Mouse (Mus musculus): ENCODE measurements around the gene Acer1. TPM values are rescaled to one million over a fixed set of nuclear protein-coding genes. Genes with fewer than 3 reads are reported as not detected.

Gene Acer1
- not detected for polyA plus RNA-seq (2012; fragmentation: generic; extraction: Trizol)
- long read RNA-seq, experiment 1, result 0 reads
- long read RNA-seq, experiment 2, result 0 reads

DNA sequence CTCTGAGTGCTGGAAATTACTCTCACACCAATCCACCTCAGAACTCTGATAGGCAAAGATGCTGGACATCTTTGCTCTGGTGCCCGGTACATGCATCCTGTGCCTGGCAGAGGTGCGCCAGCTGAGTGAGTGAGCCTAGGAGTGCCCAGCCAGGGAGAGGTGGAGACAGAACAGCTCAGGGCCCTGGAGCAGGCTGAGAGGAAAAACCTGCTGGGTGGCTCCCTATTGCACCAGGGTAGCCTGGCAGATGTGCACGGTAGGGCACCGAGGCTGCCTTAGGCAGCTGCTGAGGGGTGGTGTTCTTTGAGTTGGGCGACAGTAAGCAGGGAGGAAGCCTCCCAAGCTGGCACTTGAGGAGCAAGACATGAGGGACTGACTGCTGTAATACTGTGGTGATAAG is at the start of gene Acer1:
Acer1 (minus strand) TSS at position 114 of the 400 bp plus-strand sequence.
- Histone ChIP-seq H3K79me2 (ENCODE audit: control insufficient read depth, insufficient read depth) (no peaks in the 10 kb centered on the region), H3K36me3 (ENCODE audit: control insufficient read depth, insufficient read depth) (no peaks in the 10 kb centered on the region), H3K27me3 (ENCODE audit: control insufficient read depth, insufficient read depth, insufficient read length) (peaks cover 28% of the 10 kb centered on the region), H3K4me3 (ENCODE audit: insufficient read depth, poor library complexity, severe bottlenecking) (no peak within 1 kb of the TSS), H3ac (ENCODE audit: control insufficient read depth, insufficient read length, low read depth) (no peak within 1 kb of the TSS), H3K79me3 (ENCODE audit: low read depth) (no peaks in the 10 kb centered on the region)
- no peak for TF ChIP-seq USF1 (IDR thresholded peaks at IDR 0.05; ENCODE audit: low read depth)
- TF ChIP-seq CEBPB (IDR thresholded peaks at IDR 0.05; ENCODE audit: low read depth), result no peak
- no peak for TF ChIP-seq MAX (IDR thresholded peaks at IDR 0.05)
- no peak for TF ChIP-seq FOSL1 (IDR thresholded peaks at IDR 0.05; ENCODE audit: insufficient read depth, low read length, poor library complexity, severe bottlenecking)
- no peak for TF ChIP-seq CTCF (IDR thresholded peaks at IDR 0.05; ENCODE audit: control insufficient read depth, insufficient read depth, insufficient read length)
- TF ChIP-seq MYOG (IDR thresholded peaks at IDR 0.05; ENCODE audit: control insufficient read depth, extremely low read depth, insufficient read length), result no peak
- no peak for TF ChIP-seq MYOD1 (IDR thresholded peaks at IDR 0.05; ENCODE audit: control insufficient read depth, insufficient read length, low read depth)

GRCm38 (mm10) chr17:57030931-57031660 is 49.2 kb upstream of the Acer1 start, which contains the start of gene Khsrp:
Khsrp (minus strand) TSS chr17:57031522.
- H3K4me3 ChIP-seq (ENCODE audit: insufficient read depth, poor library complexity, severe bottlenecking), result peak within 1 kb of the TSS; percentile 93
- TF ChIP-seq USF1 (IDR thresholded peaks at IDR 0.05; ENCODE audit: low read depth) (peak; percentile 64), MAX (IDR thresholded peaks at IDR 0.05) (no peak)
- peak within 1 kb of the TSS; percentile 93 for H3ac ChIP-seq (ENCODE audit: control insufficient read depth, insufficient read length, low read depth)
- peaks cover 52% of the 10 kb centered on the region for H3K79me2 ChIP-seq (ENCODE audit: control insufficient read depth, insufficient read depth)
- peaks cover 39% of the 10 kb centered on the region for H3K79me3 ChIP-seq (ENCODE audit: low read depth)
- peaks cover 23% of the 10 kb centered on the region for H3K36me3 ChIP-seq (ENCODE audit: control insufficient read depth, insufficient read depth)
- H3K27me3 ChIP-seq (ENCODE audit: control insufficient read depth, insufficient read depth, insufficient read length), result no peaks in the 10 kb centered on the region

- H3K4me3 ChIP-seq (ENCODE audit: insufficient read depth, poor library complexity, severe bottlenecking), result peak overlapping the region; percentile 93
- TF ChIP-seq CTCF (IDR thresholded peaks at IDR 0.05; ENCODE audit: control insufficient read depth, insufficient read depth, insufficient read length), result no peak
- TF ChIP-seq FOSL1 (IDR thresholded peaks at IDR 0.05; ENCODE audit: insufficient read depth, low read length, poor library complexity, severe bottlenecking), result no peak
- TF ChIP-seq MAX (IDR thresholded peaks at IDR 0.05), result no peak
- H3K79me2 ChIP-seq (ENCODE audit: control insufficient read depth, insufficient read depth), result peaks cover 62% of the 10 kb centered on the region
Observed at GRCm38 (mm10) chr17:57029691-57030090, 47.8 kb upstream of the Acer1 start.

GRCm38 (mm10) chr17:57027471-57027870 is 45.5 kb upstream of the Acer1 start:
- H3ac ChIP-seq (ENCODE audit: control insufficient read depth, insufficient read length, low read depth), result no peak overlapping the region
- H3K79me2 ChIP-seq (ENCODE audit: control insufficient read depth, insufficient read depth), result peaks cover 62% of the 10 kb centered on the region
- H3K27me3 ChIP-seq (ENCODE audit: control insufficient read depth, insufficient read depth, insufficient read length), result no peaks in the 10 kb centered on the region
- H3K4me3 ChIP-seq (ENCODE audit: insufficient read depth, poor library complexity, severe bottlenecking), result no peak overlapping the region
- no peak for TF ChIP-seq CEBPB (IDR thresholded peaks at IDR 0.05; ENCODE audit: low read depth)
- no peak for TF ChIP-seq FOSL1 (IDR thresholded peaks at IDR 0.05; ENCODE audit: insufficient read depth, low read length, poor library complexity, severe bottlenecking)
- no peak for TF ChIP-seq MAX (IDR thresholded peaks at IDR 0.05)
- TF ChIP-seq MYOD1 (IDR thresholded peaks at IDR 0.05; ENCODE audit: control insufficient read depth, insufficient read length, low read depth), result no peak
- no peak for TF ChIP-seq USF1 (IDR thresholded peaks at IDR 0.05; ENCODE audit: low read depth)
- TF ChIP-seq CTCF (IDR thresholded peaks at IDR 0.05; ENCODE audit: control insufficient read depth, insufficient read depth, insufficient read length), result no peak
- TF ChIP-seq MYOG (IDR thresholded peaks at IDR 0.05; ENCODE audit: control insufficient read depth, extremely low read depth, insufficient read length), result no peak
- peaks cover 54% of the 10 kb centered on the region for H3K36me3 ChIP-seq (ENCODE audit: control insufficient read depth, insufficient read depth)
- peaks cover 39% of the 10 kb centered on the region for H3K79me3 ChIP-seq (ENCODE audit: low read depth)

More at GRCm38 (mm10) chr17:57029691-57030090, 47.8 kb upstream of the Acer1 start:
- peaks cover 39% of the 10 kb centered on the region for H3K79me3 ChIP-seq (ENCODE audit: low read depth)
- H3K36me3 ChIP-seq (ENCODE audit: control insufficient read depth, insufficient read depth), result peaks cover 37% of the 10 kb centered on the region
- peak overlapping the region; percentile 93 for H3ac ChIP-seq (ENCODE audit: control insufficient read depth, insufficient read length, low read depth)
- no peaks in the 10 kb centered on the region for H3K27me3 ChIP-seq (ENCODE audit: control insufficient read depth, insufficient read depth, insufficient read length)

DNA sequence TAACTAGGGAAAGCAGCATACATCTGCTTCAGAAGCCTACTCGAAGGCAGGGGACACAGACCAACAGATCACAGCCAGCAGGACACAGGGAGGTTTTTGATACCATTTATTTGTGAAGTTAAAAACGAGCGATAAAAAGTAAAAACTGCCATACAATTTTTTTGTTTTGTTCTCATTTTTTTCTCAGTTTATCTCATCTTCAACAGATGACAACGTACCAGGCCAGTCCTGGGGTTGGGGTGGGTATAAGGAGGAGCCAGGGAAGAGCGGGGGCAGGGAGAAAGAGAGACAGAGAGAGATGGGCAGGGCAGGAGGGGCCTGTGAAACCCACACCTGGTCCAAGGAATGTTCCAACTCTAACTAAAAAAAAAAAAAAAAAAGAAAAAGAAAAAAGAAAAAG is 39.0 kb upstream of the Acer1 start:
- no peak for TF ChIP-seq FOSL1 (IDR thresholded peaks at IDR 0.05; ENCODE audit: insufficient read depth, low read length, poor library complexity, severe bottlenecking)
- Histone ChIP-seq H3ac (ENCODE audit: control insufficient read depth, insufficient read length, low read depth) (no peak overlapping the region), H3K79me3 (ENCODE audit: low read depth) (no peaks in the 10 kb centered on the region), H3K27me3 (ENCODE audit: control insufficient read depth, insufficient read depth, insufficient read length) (no peaks in the 10 kb centered on the region), H3K79me2 (ENCODE audit: control insufficient read depth, insufficient read depth) (peaks cover 8% of the 10 kb centered on the region), H3K4me3 (ENCODE audit: insufficient read depth, poor library complexity, severe bottlenecking) (no peak overlapping the region), H3K36me3 (ENCODE audit: control insufficient read depth, insufficient read depth) (peaks cover 58% of the 10 kb centered on the region)

GRCm38 (mm10) chr17:57019693-57020092 is 37.8 kb upstream of the Acer1 start:
- TF ChIP-seq CTCF (IDR thresholded peaks at IDR 0.05; ENCODE audit: control insufficient read depth, insufficient read depth, insufficient read length), result no peak
- TF ChIP-seq FOSL1 (IDR thresholded peaks at IDR 0.05; ENCODE audit: insufficient read depth, low read length, poor library complexity, severe bottlenecking), result no peak
- no peak for TF ChIP-seq CEBPB (IDR thresholded peaks at IDR 0.05; ENCODE audit: low read depth)
- TF ChIP-seq MAX (IDR thresholded peaks at IDR 0.05), result no peak
- TF ChIP-seq MYOG (IDR thresholded peaks at IDR 0.05; ENCODE audit: control insufficient read depth, extremely low read depth, insufficient read length), result no peak
- no peak for TF ChIP-seq MYOD1 (IDR thresholded peaks at IDR 0.05; ENCODE audit: control insufficient read depth, insufficient read length, low read depth)
- TF ChIP-seq USF1 (IDR thresholded peaks at IDR 0.05; ENCODE audit: low read depth), result no peak
- H3K79me3 ChIP-seq (ENCODE audit: low read depth), result no peaks in the 10 kb centered on the region
- peaks cover 46% of the 10 kb centered on the region for H3K36me3 ChIP-seq (ENCODE audit: control insufficient read depth, insufficient read depth)
- no peak overlapping the region for H3K4me3 ChIP-seq (ENCODE audit: insufficient read depth, poor library complexity, severe bottlenecking)
- H3ac ChIP-seq (ENCODE audit: control insufficient read depth, insufficient read length, low read depth), result no peak overlapping the region
- H3K27me3 ChIP-seq (ENCODE audit: control insufficient read depth, insufficient read depth, insufficient read length), result no peaks in the 10 kb centered on the region
- H3K79me2 ChIP-seq (ENCODE audit: control insufficient read depth, insufficient read depth), result no peaks in the 10 kb centered on the region

Data from C2C12 (cell line).